Mouse (Mus musculus) liver, embryonic 12.5 days (tissue): ENCODE results near the gene Syt2. TPM values are rescaled to one million over a fixed set of nuclear protein-coding genes. Genes with fewer than 3 reads are reported as not detected.

ENCODE experiments used
- microRNA-seq: library from miRNA; unstranded; fragments of <30 nt; microRNA quantifications from one replicate; pipeline ENCODE4, GENCODE M21; 2017
- polyA plus RNA-seq: library from polyadenylated mRNA; unstranded; fragments of >200 nt; fragmentation: Nextera tagmentation; extraction: Ambion mirVana; gene quantifications from 2 replicates; pipeline ENCODE4 v1.2.1, GENCODE M21; 2016

Syt2 gene
- polyA plus RNA-seq, 1 experiment from 2014 or later: 0.32 TPM

Small RNA genes within 50 kb of the gene (microRNA-seq; reads per million reads assigned to microRNA genes)
- not detected for gene Gm22232

Other genes starting within 250 kb of the Syt2 start
- gene Cyb5r1, start 241.1 kb upstream of the Syt2 start, polyA plus RNA-seq: 23.0 and 24.8 TPM in 2 replicates
- gene Adipor1, start 231.3 kb upstream of the Syt2 start, polyA plus RNA-seq: 113 and 114 TPM in 2 replicates
- gene Klhl12, start 191.1 kb upstream of the Syt2 start, polyA plus RNA-seq: 40.2 and 41.7 TPM in 2 replicates
- gene Rabif, start 152.0 kb upstream of the Syt2 start, polyA plus RNA-seq: 23.5 and 24.2 TPM in 2 replicates
- not detected in 2 replicates for gene Mgat4e, start 97.0 kb upstream of the Syt2 start, polyA plus RNA-seq
- gene Kdm5b, start 86.5 kb upstream of the Syt2 start, polyA plus RNA-seq: 16.1 and 16.5 TPM in 2 replicates